Mouse (Mus musculus): Measurements from ENCODE around the gene Cdc6.

- TF ChIP-seq CTCF (IDR thresholded peaks at IDR 0.05) (no peak), POLR2A (IDR thresholded peaks at IDR 0.05; ENCODE audit: insufficient read depth, low read depth, low read length) (no peak), EP300 (IDR thresholded peaks at IDR 0.05; ENCODE audit: insufficient read depth, low read depth, low read length) (no peak)
These were observed 36.8 kb upstream of the Cdc6 start for GRCm38 (mm10) chr11:98870791-98871190.

Data from heart, adult 2 months (tissue).